Mouse (Mus musculus): Measurements from ENCODE around the gene Cenps. TPM values are rescaled to one million over a fixed set of nuclear protein-coding genes. Genes with fewer than 3 reads are reported as not detected.
"Not testable (repeated sequence)": the region's sequence is repeated elsewhere in the genome, so short reads cannot be mapped to it uniquely, and the experiment has no call there.

Cenps gene
- 0.58 to 4.5 TPM in 2 of 3 replicates, not detected in the other for total RNA-seq (2017)

DNA sequence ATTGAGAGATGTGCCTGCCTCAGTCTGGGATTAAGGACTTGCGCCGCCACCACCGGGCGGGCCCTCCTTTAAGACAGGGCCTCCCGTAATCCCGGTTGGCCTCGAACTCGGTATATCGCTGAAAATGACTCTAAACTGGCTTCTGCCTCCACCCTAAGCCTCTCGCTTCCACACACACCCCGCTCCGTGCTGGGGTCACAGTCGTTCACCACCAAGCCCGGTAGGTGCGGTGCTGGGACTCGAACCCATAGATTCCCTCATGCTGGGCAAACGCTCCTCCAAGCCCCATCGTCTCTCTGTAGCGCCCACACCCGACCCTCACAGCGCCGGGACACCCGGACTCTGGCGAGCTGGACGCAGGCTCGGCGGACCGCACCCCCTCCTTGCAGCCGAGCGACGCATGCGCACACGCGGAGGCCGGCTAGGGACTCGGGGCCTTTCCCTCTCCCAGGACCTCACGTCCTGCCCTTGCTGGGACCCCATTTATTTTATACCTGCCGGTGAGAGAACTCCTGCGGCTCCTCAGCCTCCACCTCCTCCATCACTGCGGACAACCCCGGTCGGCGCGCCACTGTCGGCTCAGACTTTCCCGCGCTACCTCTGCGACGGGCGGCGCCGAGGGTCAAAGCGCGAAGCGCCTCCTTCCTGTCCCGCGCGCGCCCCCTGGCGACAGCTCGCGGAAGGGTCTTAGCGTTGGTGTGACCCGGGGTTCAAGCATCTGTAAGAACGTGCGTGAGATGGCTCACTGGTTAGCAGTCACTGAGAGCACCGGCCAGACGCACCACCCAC lies at the start of gene Cenps:
TSS of gene Cenps (minus strand) at position 648 of the 789 bp plus-strand sequence.
- ATAC-seq (replicated peaks; ENCODE audit: insufficient number of reproducible peaks, low FRiP score, low TSS enrichment, poor library complexity, severe bottlenecking), result peak; percentile 76

DNA sequence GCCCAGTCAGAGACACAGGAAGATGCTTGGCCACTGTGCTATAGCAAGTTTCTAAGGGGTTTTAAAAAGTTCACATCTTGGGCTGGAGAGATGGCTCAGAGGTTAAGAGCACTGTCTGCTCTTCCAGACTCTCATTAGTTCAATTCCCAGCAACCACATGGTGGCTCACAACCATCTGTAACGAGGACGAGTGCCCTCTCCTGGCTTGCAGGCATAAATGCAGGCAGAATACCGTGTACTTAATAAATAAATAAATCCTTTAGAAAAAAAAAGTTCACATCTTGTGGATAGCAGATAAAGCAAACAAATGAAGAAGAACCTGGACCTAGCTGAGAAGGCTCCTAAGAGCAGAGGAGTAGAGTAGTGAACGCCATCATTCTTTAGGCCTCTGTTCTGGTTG lies 45.3 kb upstream of the Cenps start:
- no peak for ATAC-seq (replicated peaks; ENCODE audit: insufficient number of reproducible peaks, low FRiP score, low TSS enrichment, poor library complexity, severe bottlenecking)

DNA sequence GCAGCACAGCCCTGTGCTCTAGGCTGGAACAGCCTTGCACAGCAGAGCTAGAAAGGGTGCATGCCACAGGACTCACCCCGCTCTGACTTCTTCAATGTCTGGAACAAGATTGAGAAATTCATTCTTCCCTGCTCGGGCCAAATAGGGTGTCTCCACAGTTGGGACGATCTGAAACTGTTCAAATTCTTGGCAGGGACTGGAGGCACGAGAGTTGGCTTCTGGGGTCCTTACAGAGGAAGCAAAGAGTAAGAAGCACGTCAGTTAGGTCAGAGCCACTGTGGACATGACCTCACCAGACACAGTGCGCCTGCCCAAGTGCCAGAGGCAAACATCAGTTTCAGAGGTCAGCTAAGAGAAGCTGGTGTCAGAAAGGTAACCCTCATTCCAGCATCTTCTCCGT lies 44.8 kb upstream of the Cenps start:
- no peak for ATAC-seq (replicated peaks; ENCODE audit: insufficient number of reproducible peaks, low FRiP score, low TSS enrichment, poor library complexity, severe bottlenecking)

DNA sequence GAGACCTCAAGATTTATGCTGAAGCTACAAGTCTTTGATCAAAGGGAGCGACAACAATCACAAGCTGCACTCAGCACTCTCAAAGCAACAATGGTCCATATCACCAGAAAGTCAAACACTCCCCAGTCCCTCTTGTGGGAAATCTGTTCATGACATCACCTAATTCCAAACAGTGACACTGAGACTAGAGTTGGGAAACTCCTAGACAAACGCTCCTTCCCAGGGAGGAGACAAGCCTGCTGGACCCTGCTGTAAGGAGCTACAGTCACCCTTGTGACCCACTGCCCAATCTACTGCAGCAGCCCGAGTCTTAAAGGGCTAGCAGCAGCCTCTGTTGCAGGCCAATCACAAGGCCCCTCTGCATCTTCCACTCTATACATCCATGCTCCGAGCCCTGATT lies 42.1 kb upstream of the Cenps start:
- no peak for ATAC-seq (replicated peaks; ENCODE audit: insufficient number of reproducible peaks, low FRiP score, low TSS enrichment, poor library complexity, severe bottlenecking)

DNA sequence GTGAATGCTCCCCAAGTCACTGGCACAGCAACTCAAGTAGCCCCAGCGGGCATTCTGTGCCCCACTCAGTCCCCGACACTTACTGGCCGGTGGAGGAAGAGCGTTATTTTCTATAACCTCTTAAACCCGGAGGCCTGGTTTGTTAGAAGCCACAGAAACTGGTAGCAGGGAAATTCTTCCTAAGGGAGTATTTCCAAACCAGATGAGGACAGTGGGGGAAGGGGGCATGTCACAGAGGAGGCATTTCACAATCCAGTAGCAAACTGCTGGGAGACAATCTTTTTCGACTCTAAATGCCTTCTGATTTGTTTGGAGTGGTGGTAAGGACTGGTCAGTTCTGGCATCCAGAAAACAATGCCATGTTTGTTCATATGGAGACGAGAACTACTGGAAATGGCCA lies 41.7 kb upstream of the Cenps start:
- no peak for ATAC-seq (replicated peaks; ENCODE audit: insufficient number of reproducible peaks, low FRiP score, low TSS enrichment, poor library complexity, severe bottlenecking)

DNA sequence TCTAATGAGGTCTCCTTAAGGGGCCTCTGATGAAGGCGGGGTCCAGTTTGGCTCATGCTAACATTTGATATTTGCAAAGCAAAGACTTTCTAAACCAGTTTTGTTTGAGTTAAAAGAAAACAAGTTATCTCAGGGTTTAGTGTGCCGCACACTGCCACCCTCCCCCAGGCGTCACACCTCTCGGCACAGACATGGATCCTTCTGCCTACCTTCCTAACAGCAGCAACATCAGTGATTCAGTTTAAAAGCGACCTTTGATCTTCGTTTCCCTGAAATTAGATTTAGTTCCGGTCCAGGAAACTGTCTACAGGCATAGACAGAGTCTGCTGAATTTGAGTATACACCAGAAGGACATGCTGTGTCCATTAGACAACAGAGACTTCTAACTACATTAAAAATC lies 40.9 kb upstream of the Cenps start:
- ATAC-seq (replicated peaks; ENCODE audit: insufficient number of reproducible peaks, low FRiP score, low TSS enrichment, poor library complexity, severe bottlenecking), result no peak

DNA sequence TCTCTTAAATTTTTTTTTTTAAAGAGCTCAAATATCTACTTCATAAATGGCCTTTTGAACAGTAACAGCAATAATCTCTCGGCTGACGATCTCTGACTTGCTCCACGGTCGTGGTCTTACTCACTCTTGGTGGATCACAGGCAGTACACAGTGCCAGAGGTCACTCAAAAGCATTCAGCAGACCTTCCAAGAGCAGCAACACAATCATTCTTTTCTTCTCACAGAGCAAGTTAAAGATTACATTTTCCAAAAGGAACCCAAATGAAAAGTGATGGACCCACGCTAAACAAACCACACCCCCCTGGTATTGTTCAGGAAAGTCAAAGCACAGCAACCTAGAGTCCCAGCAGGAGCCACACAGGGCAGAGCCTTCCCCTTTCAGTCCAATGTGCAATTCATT lies 39.6 kb upstream of the Cenps start:
- no peak for ATAC-seq (replicated peaks; ENCODE audit: insufficient number of reproducible peaks, low FRiP score, low TSS enrichment, poor library complexity, severe bottlenecking)

DNA sequence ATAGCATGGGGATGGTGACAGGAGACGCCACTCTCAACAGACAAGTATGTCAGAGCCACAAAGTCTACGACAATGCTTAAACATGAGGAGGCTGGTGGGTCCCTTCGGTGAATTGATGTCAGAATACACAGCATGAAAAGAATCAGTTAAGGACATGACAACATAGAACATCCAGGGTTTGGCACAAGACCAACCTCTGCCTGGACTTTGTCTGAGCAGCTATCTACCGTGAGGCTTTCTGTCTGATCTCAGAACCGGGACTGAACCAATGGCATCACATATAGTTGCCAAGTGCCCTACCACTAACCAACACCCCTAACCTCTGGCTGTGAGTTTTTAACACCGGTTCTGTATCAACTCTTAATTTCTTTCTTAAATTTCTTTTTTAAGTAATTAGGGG lies 39.2 kb upstream of the Cenps start:
- no peak for ATAC-seq (replicated peaks; ENCODE audit: insufficient number of reproducible peaks, low FRiP score, low TSS enrichment, poor library complexity, severe bottlenecking)

DNA sequence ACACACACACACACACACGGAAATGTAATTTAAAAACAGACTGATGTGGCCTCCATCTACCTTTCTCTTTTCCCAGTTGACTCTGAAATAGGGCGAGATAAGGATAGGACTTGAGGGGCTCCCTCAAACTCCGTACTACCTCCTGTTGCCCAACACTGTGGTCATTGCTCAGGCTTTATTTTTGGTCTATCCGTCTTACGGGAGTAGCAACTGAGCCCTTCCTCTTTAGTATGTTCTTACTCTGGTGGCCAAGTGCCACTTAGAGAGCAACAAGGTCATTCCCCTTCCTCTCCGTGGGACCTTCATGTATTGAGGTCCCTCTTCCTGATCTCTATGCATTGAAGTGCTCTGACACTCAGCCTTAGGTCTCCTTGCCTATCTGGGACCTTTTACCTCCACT lies 36.2 kb upstream of the Cenps start:
- peak; percentile 59 for ATAC-seq (replicated peaks; ENCODE audit: insufficient number of reproducible peaks, low FRiP score, low TSS enrichment, poor library complexity, severe bottlenecking)

DNA sequence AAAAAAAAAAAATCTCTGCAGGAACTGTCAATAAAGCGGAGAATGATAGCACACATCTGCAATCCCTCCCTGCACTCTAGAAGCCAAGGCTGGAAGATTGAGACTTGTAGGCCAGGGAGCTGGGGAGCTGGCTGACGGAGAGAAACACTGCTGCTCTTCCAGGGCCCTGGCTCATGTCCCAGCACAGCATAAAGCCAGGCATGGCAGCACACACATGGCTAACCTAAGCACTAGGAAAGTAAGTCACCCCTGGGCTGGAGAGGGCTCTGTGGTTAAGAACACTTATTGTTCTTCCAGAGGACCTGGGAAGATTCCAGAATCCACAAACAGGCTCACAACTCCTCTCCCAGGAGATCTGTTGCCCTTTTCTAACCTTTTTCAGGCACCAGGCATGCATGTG lies 35.2 kb upstream of the Cenps start:
- ATAC-seq (replicated peaks; ENCODE audit: insufficient number of reproducible peaks, low FRiP score, low TSS enrichment, poor library complexity, severe bottlenecking), result no peak

DNA sequence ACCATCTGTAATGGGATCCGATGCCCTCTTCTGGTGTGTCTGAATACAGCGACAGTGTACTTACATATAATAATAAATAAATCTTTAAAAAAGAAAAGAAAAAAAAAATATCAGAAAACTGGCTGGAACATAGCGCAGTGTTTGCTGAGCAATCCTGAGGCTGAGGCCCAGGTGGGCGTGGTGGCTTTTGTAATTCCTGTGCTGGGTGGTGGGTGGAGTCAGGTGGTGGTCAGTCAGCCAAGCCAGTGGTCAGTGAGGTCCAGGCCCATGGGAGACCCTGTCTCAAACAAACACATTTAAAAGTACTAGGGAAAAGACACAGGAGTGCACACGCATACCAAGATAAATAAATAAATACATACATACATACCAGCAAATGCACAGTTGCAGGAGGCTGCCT lies 34.7 kb upstream of the Cenps start:
- no peak for ATAC-seq (replicated peaks; ENCODE audit: insufficient number of reproducible peaks, low FRiP score, low TSS enrichment, poor library complexity, severe bottlenecking)

DNA sequence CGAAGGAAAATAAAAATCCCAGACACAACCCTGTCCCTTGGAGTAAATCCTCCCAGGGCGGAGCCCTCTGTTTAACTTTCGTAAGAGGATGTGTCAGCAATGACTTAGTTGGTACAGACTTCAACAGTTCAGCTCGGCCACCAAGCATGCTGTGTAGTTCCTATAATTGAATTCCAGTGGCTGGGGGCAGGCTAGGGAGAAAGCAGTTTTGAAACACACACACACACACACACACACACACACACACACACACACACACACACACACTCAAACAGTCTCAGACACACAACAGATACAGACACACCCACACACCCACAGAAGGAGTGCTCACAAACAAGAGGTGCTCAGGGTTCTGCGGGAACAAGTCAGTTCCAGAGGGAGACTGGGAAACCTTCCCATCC lies 34.2 kb upstream of the Cenps start:
- ATAC-seq (replicated peaks; ENCODE audit: insufficient number of reproducible peaks, low FRiP score, low TSS enrichment, poor library complexity, severe bottlenecking), result peak; percentile 72

DNA sequence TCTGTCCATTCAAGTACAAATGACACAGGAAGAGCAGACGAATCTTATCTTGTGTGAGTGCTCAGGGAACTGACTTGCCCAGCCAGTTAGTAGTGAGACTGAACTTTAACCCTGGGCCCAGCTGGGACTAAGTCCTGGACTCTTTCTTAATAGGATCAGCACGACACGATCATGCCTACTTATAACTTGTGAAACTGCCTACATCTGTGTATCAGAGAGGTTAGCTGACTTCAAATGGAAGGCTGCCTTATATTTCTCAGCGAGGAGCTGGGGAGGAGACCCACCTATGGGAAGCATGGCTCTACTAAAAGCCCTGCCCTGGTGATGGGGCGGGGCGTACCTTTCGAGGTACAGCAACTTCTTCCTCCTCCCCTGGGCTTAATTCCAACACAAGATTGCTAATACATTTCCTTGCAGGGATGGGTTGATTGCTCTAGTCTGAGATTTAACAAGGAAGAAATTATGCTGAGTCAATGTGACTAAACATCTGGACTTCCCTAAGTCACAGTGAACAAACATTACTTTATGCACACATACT lies 33.0 kb upstream of the Cenps start:
- ATAC-seq (replicated peaks; ENCODE audit: insufficient number of reproducible peaks, low FRiP score, low TSS enrichment, poor library complexity, severe bottlenecking), result peak; percentile 32

DNA sequence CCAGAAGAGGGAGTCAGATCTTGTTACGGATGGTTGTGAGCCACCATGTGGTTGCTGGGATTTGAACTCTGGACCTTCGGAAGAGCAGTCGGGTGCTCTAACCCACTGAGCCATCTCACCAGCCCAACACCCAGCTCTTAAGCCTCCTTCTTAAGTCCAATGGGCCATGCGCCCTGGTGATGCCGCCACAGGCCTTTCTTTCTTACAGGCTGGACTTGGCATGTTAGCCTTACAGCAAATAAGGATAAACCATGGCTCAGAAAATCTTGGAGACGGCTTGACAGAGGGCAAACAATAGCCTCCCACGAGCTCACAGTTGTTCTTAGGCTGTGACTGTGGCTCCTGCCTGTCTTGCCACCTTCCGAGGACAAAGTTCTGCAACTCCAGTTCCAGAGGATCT lies 32.5 kb upstream of the Cenps start:
- not testable (repeated sequence) for ATAC-seq (replicated peaks; ENCODE audit: insufficient number of reproducible peaks, low FRiP score, low TSS enrichment, poor library complexity, severe bottlenecking)

DNA sequence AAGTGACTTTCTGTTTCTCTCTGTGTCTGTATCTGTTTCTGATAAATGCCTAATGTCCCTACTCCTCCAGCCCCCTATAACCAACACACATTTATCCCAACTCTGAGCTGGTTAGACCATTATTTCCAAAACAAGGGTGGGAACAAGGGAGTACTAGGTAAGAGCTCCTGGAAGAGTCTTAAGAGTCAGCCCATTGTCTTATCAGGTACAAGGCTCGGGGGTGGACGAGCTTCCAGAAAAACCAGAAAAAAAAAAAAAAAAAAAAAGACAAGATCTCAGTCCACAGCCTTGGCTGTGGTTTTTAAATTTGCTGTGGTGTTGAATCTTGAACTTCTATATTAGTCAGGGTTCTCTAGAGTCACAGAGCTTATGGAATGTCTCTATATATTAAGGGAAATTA lies 30.6 kb upstream of the Cenps start:
- no peak for ATAC-seq (replicated peaks; ENCODE audit: insufficient number of reproducible peaks, low FRiP score, low TSS enrichment, poor library complexity, severe bottlenecking)

DNA sequence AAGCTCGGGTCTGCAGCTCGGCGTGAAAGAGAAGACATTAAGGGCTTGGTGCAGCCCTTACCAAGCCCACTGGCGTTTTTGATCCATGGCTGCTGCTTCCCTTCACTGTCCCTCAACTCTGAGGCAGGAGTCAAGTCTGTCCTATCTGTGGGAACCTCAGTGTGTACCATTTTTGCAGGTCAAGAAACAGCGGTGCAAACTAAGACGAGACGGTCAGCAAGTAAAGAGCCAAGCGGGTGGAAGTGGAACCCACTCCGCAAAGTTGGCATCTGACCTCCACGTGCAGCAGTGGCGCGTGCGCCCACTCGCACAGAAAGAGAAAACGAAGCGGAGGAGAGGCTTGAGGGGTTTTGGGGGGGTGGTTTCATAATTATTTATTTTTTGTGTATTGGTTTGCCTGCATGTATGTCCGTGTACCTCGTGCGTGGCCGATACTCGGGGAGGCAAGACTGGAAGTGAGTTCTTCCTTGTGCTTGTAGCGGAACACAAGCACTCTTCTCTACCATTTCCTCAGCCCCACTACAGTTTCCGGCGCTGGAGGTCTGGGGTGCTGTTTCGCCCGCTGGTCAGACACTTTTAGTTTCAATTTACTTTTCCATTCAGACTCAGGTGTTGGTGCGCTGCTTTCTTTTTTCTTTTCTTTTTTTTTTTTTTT lies 29.7 kb upstream of the Cenps start:
- no peak for ATAC-seq (replicated peaks; ENCODE audit: insufficient number of reproducible peaks, low FRiP score, low TSS enrichment, poor library complexity, severe bottlenecking)

DNA sequence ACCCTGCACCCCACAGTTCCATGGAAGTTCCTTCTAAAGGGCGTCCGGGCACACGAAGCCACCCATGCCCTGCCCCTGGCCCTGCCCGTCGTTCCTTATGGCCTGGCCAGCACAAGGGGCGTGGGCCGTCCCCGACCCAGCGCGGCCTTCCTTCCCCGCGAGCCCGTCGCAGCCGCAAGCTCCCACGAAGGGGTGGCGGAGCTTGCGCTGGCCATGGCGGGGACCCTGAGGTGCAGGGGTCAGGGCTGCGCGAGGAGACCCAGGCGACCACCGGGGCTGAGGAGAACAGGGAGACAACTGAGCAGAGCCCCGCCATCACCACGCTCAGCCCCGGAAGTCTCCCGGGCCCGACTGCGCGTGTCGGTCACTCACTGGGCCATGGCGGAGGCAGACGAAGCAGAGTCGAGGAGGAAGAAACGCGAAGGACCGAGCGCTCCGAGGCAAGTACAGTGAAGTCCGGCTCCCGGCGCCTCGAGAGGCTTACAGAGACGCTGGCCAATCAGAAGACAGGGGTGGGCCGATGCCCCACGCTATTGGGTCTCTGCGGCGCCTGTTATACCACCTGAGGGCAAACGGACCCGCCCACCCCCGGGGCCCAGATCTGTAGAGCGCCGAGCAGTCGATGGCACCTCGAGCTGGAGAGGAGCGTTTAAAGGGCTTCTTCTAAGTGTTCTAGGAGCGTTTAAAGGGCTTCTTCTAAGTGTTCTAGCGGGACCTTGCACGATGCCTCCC lies 29.0 kb upstream of the Cenps start, which contains the start of gene Pgd:
TSS of gene Pgd (minus strand) at position 557 of the 732 bp plus-strand sequence.
- peak; percentile 95 for ATAC-seq (replicated peaks; ENCODE audit: insufficient number of reproducible peaks, low FRiP score, low TSS enrichment, poor library complexity, severe bottlenecking)

DNA sequence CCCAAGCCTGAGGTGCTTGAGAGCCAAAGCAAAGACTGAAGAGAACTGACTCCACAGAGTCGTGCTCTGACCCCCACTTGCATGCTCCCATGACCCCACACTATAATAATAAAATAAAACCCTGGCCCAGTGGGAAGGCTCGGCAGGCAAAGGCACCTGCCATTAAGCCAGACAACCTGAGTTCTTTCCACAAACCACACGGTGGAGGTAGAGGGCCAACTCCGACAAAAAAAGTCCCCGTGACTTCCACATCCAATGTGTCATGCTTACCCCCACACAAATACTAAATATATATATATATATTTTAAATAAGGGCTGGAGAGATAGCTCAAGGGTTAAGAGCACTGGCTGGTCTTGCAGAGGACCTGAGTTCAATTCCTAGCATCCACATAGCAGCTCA lies 26.7 kb upstream of the Cenps start:
- no peak for ATAC-seq (replicated peaks; ENCODE audit: insufficient number of reproducible peaks, low FRiP score, low TSS enrichment, poor library complexity, severe bottlenecking)

DNA sequence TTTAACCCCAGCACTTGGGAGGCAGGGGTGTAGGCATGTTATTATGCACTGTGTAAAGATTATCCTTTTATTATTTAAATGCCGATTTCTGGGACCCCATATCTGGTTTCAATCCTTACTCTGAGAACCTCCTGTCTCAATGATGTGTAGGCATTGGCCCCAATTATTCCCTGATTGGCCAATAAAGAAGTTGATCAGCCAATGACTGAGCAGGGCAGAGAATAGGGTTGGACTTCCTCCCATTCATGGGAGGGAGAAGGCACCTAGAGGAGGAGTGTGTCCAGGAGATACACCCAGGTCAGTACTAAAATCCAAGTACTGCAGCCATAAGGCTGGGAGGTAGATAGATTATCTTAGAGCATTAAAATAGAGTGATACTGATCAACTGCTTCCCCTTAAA lies 25.8 kb upstream of the Cenps start:
- no peak for ATAC-seq (replicated peaks; ENCODE audit: insufficient number of reproducible peaks, low FRiP score, low TSS enrichment, poor library complexity, severe bottlenecking)
